Mouse (Mus musculus) common myeloid progenitor, adult 5-6 weeks (primary cell): ENCODE results near the gene B230219D22Rik. TPM values are rescaled to one million over a fixed set of nuclear protein-coding genes. Genes with fewer than 3 reads are reported as not detected.

ENCODE experiments used
- ATAC-seq: replicated peaks from 2 replicates; pipeline ENCODE4 v1.8.0; 2016; ENCODE audit warnings: low read depth, mild to moderate bottlenecking, moderate TSS enrichment, inconsistent platforms; ENCODE audit not compliant: poor library complexity, severe bottlenecking
- total RNA-seq: library from RNA; stranded (forward); fragments of 200-1000, 187-1606 nt; gene quantifications from 2 replicates; pipeline ENCODE4 v1.2.3, GENCODE M21; 2017

Gene B230219D22Rik
- total RNA-seq, 1 experiment from 2014 or later, result 50.2 TPM

DNA sequence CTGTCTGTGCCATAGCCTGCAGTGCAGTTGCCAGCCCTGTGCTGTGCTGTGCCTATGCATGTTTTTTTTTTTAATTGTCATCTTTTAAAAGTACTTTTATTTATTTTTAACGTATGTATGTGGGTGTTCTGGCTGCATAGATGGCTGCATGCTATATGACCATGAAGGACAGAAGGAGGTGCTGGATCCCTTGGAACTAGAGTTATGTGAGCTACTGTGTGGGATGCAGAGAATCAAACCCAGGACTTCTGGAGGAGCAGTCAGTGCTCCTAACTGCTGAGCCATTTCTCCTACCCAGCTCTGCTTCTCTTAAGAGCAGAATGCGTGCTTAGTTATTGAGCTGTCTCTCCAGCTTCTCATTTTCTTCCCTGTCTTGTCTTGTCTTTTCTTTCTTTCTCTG, 29.1 kb downstream of the B230219D22Rik start:
- no peak for ATAC-seq

DNA sequence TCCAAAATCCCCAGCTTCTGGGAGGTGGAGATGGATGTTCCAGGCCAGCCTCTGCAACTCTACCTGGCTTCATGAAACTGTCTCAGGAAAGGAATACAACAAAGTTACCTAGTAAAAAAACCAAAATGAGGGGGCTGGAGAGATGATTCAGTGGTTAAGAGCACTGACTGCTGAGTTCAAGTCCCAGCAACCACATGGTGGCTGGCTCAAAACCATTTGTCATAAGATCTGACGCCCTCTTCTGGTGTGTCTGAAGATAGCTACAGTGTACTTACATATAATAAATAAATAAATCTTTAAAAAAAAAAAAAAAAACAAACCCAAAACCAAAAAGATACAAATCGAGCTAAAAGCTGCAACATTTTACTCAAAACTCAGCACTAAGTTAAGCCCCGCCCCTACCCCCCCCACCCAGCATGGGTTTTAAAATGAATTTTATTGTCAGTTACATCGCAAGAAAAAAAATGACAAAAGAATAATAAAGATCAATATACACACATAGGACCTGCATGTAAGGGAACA, 33.7 kb downstream of the B230219D22Rik start:
- no peak for ATAC-seq

DNA sequence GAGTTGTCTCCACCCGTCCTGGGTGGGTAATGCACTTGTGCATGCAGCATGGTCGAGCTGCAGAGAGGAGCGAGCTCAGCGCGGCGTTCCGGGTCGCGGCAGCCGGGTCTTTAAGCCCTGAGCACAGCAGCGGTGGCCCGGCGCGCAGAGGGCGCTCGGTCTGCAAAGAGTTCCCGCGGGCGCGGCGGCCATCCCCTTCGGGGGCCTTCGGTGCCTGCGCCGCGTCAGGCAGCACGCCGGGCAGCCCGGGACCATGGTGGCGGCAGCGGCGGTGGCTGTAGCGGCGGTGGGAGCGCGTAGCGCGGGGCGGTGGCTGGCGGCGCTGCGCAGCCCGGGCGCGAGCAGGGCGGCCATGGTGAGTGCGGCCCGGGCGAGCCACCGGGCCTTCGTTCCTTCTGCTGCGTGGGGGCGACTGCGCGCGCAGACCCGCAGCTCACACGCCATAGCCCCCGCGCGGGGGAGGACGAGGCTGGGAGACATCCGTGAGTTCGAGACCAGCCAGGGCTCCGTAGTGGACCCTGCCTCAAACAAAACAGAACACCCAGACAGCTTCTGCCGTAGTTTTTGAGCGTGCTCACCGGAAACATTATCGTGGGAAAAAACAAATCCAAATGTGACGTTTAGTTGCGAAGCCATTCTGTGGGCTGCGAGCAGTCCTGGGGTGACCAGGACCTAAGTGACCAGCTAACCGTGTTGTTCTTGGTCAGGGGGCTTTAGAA, 34.4 kb downstream of the B230219D22Rik start, which contains the start of gene Pcbd2:
Gene Pcbd2 (plus strand): TSS at position 249 of the 719 bp plus-strand sequence.
- peak; percentile 64 for ATAC-seq

DNA sequence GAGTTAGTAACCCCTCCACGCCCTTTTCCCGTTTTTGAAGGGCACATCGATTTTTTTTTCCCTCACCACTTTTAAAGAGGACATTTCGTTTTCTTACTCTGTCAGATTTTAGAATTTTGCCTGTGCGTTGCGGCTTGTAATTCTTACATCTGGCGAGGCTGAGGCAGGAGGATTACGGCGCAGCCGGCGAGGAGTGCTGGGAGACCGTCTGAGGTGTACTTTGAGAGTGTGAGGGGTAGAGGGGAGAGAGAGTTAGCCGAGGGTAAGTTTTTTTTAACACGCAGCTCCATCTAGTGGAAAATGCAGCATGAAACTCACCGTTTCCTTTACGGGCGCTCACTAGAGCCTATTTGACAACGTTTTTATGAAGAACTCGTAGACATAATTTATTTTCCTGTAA, 34.9 kb downstream of the B230219D22Rik start:
- ATAC-seq, result peak; percentile 87

DNA sequence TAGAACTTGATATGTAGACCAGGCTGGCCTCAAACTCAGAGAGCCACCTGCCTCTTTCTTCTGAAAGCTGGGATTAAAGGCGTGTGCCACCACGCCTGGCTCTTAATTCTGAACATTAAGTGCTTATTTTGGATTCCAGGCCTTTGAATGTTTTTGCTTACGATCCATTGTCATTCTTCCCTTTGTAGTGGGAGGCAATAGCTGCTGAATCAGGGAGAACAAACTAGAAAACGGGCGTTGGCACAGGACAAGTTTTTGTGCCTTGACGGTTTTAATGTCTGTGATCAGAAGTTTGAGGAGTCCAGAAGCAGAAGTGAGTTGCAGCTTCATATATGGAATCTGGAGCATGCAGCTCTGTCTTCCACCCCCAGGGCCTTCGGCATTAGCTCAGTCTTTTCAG, 37.8 kb downstream of the B230219D22Rik start:
- ATAC-seq, result no peak

DNA sequence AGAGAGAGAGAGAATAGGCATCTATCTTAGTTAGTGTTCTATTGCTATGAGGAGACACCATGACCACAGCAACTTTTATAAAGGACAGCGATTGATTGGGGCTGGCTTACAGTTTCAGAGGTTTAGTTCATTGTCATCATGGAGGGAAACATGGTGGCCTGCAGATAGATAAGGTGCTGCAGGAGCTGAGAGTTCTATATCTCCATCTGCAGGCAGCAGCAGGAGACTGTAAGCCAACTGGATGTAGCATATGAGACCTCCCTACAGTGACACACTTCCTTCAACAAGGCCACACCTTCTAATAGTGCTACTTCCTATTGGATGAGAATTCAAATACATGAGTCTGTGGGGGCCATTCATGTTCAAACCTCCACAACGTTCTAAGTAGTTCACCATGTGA, 39.2 kb downstream of the B230219D22Rik start:
- ATAC-seq, result 0 out of 2 replicates have a peak, but pooled peaks have one; percentile 29

DNA sequence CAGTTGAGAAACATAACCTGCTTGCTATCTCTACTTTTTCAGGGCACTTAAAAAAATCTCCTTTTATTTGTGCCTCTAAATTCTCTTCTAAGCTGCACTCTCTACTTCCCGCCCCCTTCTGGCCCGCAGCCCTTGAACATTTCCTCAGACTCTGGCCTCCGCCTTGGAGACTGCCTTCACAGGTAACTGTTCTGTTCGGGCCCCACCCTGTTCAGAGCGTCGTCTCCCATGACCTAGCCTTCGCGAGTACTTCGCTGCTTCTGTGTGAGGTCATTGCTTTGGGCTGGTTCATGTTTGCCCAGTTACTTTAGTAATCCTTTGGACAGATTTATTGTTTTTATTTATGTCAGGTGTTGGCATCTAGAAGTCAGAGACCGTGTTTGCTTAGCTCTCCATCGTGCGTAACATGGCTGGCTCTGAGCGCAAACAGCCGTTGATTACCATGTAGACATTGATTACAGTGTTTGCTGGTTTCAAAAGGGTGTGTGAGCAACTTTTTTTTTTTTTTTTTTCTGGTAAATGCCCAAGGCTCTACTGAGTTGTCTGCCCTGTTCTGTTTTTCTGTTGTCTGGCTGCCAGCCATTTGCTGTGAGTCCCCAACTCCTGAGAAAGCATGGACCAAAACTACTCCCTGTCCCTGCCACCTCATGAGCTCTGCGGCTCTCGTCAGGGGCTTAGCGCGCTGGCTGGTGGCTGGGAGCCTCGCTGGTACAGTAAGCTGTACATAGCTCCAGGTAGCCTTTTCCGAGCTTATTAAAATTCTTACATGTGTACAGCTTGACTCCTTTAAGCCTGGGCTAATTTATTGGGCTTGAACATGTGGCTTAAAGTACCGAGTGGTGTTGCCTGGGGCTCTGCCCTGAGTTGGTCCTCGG, 40.9 kb downstream of the B230219D22Rik start:
- ATAC-seq, result no peak

DNA sequence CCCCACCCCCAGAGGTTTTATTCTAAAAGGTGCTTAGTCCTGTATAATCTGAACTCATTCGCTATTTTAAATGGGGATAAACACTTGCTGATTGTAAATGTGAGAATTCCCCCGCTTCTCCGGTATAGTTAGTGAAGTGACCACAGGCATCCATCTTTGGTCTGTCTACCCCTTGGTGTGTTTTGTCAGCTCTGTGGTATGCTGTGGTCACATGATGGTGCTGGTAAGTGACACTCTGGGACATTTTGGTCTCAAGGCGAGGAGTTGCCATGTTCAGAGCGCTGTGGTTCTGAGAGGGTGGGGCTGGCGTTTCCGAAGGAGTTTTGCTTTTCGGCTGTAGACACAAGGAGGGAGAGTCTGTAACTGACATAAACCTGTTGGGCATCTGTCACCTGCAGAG, 45.0 kb downstream of the B230219D22Rik start:
- no peak for ATAC-seq

DNA sequence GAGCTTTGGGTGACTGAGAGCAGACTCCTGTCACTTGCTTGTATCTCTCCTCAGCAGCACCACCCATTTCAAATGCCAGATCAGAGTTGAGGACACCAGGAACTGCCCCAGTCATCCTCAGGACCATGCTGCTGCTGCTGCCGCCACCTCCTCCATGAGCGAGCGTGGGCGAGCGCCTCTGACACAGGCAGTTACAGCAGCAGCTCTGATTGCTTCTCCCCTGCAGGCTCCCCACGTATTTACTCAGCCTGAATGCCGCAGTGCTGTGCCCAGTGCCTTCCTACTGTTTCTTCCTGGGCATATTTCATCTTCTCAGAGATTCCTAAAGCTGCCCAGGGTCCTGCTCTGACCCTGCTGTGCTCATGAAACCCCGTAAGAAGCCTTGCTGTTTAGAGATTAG, 49.4 kb downstream of the B230219D22Rik start:
- no peak for ATAC-seq

Other genes with a start within 250 kb of the B230219D22Rik start
- gene Grk6, start 248.1 kb upstream of the B230219D22Rik start, total RNA-seq, result 68.9 and 84.5 TPM in 2 replicates
- 0.27 TPM in 1 of 2 replicates, not detected in the other for gene Prr7, start 228.9 kb upstream of the B230219D22Rik start, total RNA-seq
- gene Dbn1, start 205.0 kb upstream of the B230219D22Rik start, total RNA-seq, result 1.1 and 5.3 TPM in 2 replicates
- 4.6 and 12.2 TPM in 2 replicates for gene Pdlim7, start 179.4 kb upstream of the B230219D22Rik start, total RNA-seq
- 8.3 and 9.6 TPM in 2 replicates for gene Dok3, start 163.8 kb upstream of the B230219D22Rik start, total RNA-seq
- 59.8 and 62.8 TPM in 2 replicates for gene Ddx41, start 156.5 kb upstream of the B230219D22Rik start, total RNA-seq
- 18.4 and 28.0 TPM in 2 replicates for gene Fam193b, start 122.0 kb upstream of the B230219D22Rik start, total RNA-seq
- 149 and 150 TPM in 2 replicates for gene Tmed9, start 119.4 kb upstream of the B230219D22Rik start, total RNA-seq
- gene B4galt7, start 93.2 kb upstream of the B230219D22Rik start, total RNA-seq, result 13.3 and 14.2 TPM in 2 replicates
- gene Caml, start 70.1 kb upstream of the B230219D22Rik start, total RNA-seq, result 62.9 and 63.5 TPM in 2 replicates
- 120 and 155 TPM in 2 replicates for gene Ddx46, start 58.1 kb upstream of the B230219D22Rik start, total RNA-seq
- 29.9 and 31.4 TPM in 2 replicates for gene Txndc15, start 21.5 kb downstream of the B230219D22Rik start, total RNA-seq
- gene Pcbd2, start 34.2 kb downstream of the B230219D22Rik start, total RNA-seq, result 11.1 and 21.6 TPM in 2 replicates
- gene Catsper3, start 91.4 kb downstream of the B230219D22Rik start, total RNA-seq, result 0.19 TPM in 1 of 2 replicates, not detected in the other
- gene Pitx1, start 143.1 kb downstream of the B230219D22Rik start, total RNA-seq, result not detected in 2 replicates